Mouse (Mus musculus): Measurements from ENCODE around the gene Pllp.

Gene Pllp

GRCm38 (mm10) chr8:94702844-94703813 is 7.1 kb upstream of the Pllp start:
- peak; percentile 82 for DNase-seq

GRCm38 (mm10) chr8:94702156-94702555 is 6.1 kb upstream of the Pllp start:
- DNase-seq, result no peak

- no peak for DNase-seq
These were observed 4.4 kb upstream of the Pllp start for GRCm38 (mm10) chr8:94700421-94700935.

GRCm38 (mm10) chr8:94699366-94699765 is 3.3 kb upstream of the Pllp start:
- no peak for DNase-seq

- no peak for DNase-seq
These were observed 1.9 kb upstream of the Pllp start for GRCm38 (mm10) chr8:94697956-94698355.

- DNase-seq, result no peak
These were observed 488 bp upstream of the Pllp start for GRCm38 (mm10) chr8:94696566-94696965.

GRCm38 (mm10) chr8:94695341-94695993 is 611 bp downstream of the Pllp start:
- DNase-seq, result peak; percentile 78

- DNase-seq, result no peak
These were observed 1.4 kb downstream of the Pllp start for GRCm38 (mm10) chr8:94694701-94695100.

GRCm38 (mm10) chr8:94685953-94686352 is 10.1 kb downstream of the Pllp start:
- peak; percentile 86 for DNase-seq

GRCm38 (mm10) chr8:94684287-94684686 is 11.8 kb downstream of the Pllp start:
- no peak for DNase-seq

- DNase-seq, result peak; percentile 54
These were observed 13.2 kb downstream of the Pllp start for GRCm38 (mm10) chr8:94682732-94683524.

- no peak for DNase-seq
These were observed 15.7 kb downstream of the Pllp start for GRCm38 (mm10) chr8:94680414-94680813.

GRCm38 (mm10) chr8:94678582-94678981 is 17.5 kb downstream of the Pllp start:
- DNase-seq, result no peak

- DNase-seq, result no peak
These were observed 20.2 kb downstream of the Pllp start for GRCm38 (mm10) chr8:94675923-94676322.

GRCm38 (mm10) chr8:94674384-94674783 is 21.7 kb downstream of the Pllp start:
- DNase-seq, result no peak

GRCm38 (mm10) chr8:94666456-94667308 is 29.4 kb downstream of the Pllp start, which contains the start of gene Arl2bp:
Arl2bp (plus strand) TSS chr8:94666600.
- DNase-seq, result peak; percentile 96

GRCm38 (mm10) chr8:94664722-94665121 is 31.4 kb downstream of the Pllp start:
- no peak for DNase-seq

- DNase-seq, result no peak
These were observed 35.7 kb downstream of the Pllp start for GRCm38 (mm10) chr8:94660418-94660817.

- no peak for DNase-seq
These were observed 38.0 kb downstream of the Pllp start for GRCm38 (mm10) chr8:94658031-94658430.

- no peak for DNase-seq
These were observed 41.1 kb downstream of the Pllp start for GRCm38 (mm10) chr8:94654994-94655393.

- no peak for DNase-seq
These were observed 43.1 kb downstream of the Pllp start for GRCm38 (mm10) chr8:94652951-94653350.

- DNase-seq, result no peak
These were observed 46.6 kb downstream of the Pllp start for GRCm38 (mm10) chr8:94649496-94649895.
